Mouse (Mus musculus): ENCODE measurements at regions not wholly inside any gene's neighbourhood (a gene's known extent, or its start where the extent isn't known, plus 50 kb on each side); places are given as distances from the start of the nearest gene placed in this dataset.

DNA sequence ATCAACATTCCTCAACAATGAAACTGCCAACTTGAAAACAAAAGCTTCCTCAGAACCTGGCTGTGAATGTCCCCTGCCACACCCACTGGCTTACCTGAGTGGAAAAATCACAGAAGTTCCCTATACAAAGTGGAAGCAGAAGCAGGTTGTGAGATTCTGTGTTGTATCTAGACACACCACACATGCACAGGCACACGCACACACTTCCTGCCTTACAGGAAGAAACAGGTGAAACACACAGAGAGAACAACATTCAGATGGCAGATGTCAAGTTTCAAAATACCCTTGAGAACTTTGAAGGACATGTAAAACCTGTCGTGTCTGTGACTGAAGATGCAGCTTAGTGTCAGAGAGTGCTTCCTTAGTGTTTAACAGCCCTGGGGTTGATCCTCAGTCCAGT lies 413.5 kb upstream of the 4930412O13Rik start:
- Histone ChIP-seq H3K4me3 (no peak overlapping the region), H3K27ac (no peak overlapping the region), H3K4me1 (replicated peaks) (0 out of 2 replicates have a peak, but pooled peaks cover 4% of the 10 kb centered on the region), H3K27me3 (ENCODE audit: insufficient read depth, poor library complexity, severe bottlenecking) (no peaks in the 10 kb centered on the region), H3K36me3 (no peaks in the 10 kb centered on the region), H3K9me3 (no peaks in the 10 kb centered on the region)
- 85% methylated on average over 2 of the region's 2 CpGs for WGBS
- DNase-seq (ENCODE audit: low spot score), result no peak

DNA sequence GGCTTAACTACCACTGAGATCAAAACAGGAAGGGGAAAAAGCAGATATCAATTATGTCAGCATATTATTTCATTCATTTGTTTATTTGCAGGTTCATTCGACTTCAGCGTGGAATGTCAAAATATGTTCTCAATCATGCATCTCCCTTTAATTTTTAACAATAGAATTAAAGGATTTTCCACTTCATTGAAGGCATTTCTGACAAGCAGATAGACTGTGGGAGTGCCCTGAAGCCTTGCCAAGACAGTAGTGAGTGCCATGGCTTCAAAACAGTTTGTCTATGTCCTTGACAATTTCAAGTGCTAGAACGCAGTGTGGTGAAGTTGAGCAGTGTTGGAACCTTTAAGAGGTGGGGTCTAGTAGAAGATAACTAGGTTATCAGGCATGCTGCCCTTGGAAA lies 412.4 kb upstream of the 4930412O13Rik start:
- H3K4me1 ChIP-seq (replicated peaks), result 0 out of 2 replicates have a peak, but pooled peaks cover 4% of the 10 kb centered on the region
- WGBS, result 89% methylated on average over 3 of the region's 3 CpGs
- no peaks in the 10 kb centered on the region for H3K36me3 ChIP-seq
- no peak overlapping the region for H3K4me3 ChIP-seq
- no peaks in the 10 kb centered on the region for H3K27me3 ChIP-seq (ENCODE audit: insufficient read depth, poor library complexity, severe bottlenecking)
- H3K27ac ChIP-seq, result no peak overlapping the region
- no peak for DNase-seq (ENCODE audit: low spot score)
- H3K9me3 ChIP-seq, result no peaks in the 10 kb centered on the region

- H3K9me3 ChIP-seq, result no peaks in the 10 kb centered on the region
- H3K27ac ChIP-seq, result no peak overlapping the region
- no peaks in the 10 kb centered on the region for H3K36me3 ChIP-seq
- no peak for DNase-seq (ENCODE audit: low spot score)
- H3K4me1 ChIP-seq (replicated peaks), result 0 out of 2 replicates have a peak, but pooled peaks cover 4% of the 10 kb centered on the region
- H3K4me3 ChIP-seq, result no peak overlapping the region
- WGBS, result 65% methylated on average over 7 of the region's 7 CpGs
- H3K27me3 ChIP-seq (ENCODE audit: insufficient read depth, poor library complexity, severe bottlenecking), result no peaks in the 10 kb centered on the region
Measured at GRCm38 (mm10) chr2:9481678-9482345, 399.2 kb upstream of the 4930412O13Rik start.

DNA sequence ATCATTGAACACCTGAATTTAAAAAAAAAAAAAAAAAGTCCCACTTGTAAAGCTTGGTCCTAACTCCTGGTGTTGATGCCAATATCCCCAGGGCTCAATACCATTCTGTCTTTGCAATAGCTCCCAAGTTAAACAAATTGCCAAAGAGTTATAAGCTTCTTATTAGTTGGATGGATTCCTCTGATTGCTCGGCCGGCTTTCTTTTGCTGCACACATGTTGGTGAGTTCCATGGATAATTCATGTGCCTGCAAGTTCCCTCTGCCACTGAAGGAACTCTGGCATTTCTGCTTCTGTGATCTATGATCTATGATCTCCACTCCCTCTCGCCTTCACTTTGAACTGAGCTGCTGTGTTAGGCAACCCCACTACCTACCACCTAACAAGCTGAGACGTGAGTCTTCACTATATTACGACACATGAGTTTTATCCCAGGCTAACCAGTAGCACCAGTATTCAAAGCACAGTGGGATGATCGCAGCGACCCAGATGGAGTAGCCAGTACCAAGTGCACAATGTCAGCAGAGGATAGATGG lies 393.6 kb upstream of the 4930412O13Rik start:
- Histone ChIP-seq H3K4me3 (no peak overlapping the region), H3K9me3 (no peaks in the 10 kb centered on the region), H3K4me1 (replicated peaks) (no peaks in the 10 kb centered on the region), H3K27me3 (ENCODE audit: insufficient read depth, poor library complexity, severe bottlenecking) (no peaks in the 10 kb centered on the region), H3K36me3 (no peaks in the 10 kb centered on the region), H3K27ac (no peak overlapping the region)
- WGBS, result 89% methylated on average over 7 of the region's 7 CpGs
- no peak for DNase-seq (ENCODE audit: low spot score)

DNA sequence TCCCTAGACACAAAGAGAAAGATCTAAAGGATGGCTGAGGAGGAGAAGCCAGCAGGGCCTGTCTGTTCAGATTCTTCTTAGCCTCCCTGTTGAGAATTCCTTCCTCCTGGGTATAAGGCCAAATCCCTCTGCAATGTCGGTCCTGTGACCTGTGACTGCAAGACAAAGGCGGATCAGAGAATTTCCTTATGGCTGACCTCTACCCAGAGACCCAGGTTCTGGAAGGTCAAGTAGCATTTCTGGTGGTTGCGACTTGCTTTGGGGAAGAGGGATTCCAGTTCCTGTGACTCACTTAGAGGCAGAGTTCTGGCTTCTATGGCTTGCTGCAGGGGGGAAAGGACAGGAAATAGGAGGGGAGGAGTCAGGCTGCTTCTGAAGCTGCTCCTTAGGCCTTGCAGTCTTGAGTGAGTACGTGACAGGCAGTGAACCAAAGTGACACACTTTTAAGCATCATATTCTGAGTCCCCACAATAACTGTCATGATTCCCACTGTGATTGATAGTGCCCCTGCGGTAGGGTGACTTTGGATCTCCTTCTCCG lies 387.4 kb upstream of the 4930412O13Rik start:
- no peak for DNase-seq (ENCODE audit: low spot score)
- no peaks in the 10 kb centered on the region for H3K9me3 ChIP-seq
- WGBS, result 42% methylated on average over 6 of the region's 6 CpGs
- no peaks in the 10 kb centered on the region for H3K27me3 ChIP-seq (ENCODE audit: insufficient read depth, poor library complexity, severe bottlenecking)
- H3K4me1 ChIP-seq (replicated peaks), result peaks cover 4% of the 10 kb centered on the region; the same call in 1 of the 2 replicates
- no peak overlapping the region; the same call in 1 of the 2 replicates for H3K27ac ChIP-seq
- H3K36me3 ChIP-seq, result no peaks in the 10 kb centered on the region
- no peak overlapping the region for H3K4me3 ChIP-seq

DNA sequence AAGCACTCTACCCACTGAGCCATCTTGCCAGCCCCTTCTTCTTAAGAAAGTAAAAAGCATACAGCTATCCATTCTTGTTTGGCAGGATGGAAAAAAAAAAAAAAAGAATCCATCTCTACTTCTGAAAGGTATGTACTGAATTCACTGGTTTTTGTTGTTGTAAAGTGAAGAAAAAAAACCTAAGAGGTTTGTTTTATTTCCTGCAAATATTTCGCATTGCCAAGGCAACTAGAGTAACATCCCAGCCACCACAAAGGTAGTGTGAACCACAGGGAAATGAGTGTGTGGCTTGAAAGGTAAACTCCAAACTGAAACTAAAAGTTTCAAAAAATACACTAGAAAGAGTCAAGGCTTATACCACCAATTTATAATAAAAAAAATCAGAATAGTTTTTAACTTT lies 361.0 kb upstream of the 4930412O13Rik start:
- Histone ChIP-seq H3K27ac (no peak overlapping the region), H3K4me3 (no peak overlapping the region), H3K9me3 (no peaks in the 10 kb centered on the region), H3K27me3 (ENCODE audit: insufficient read depth, poor library complexity, severe bottlenecking) (no peaks in the 10 kb centered on the region), H3K4me1 (replicated peaks) (no peaks in the 10 kb centered on the region), H3K36me3 (no peaks in the 10 kb centered on the region)
- no peak for DNase-seq (ENCODE audit: low spot score)
- WGBS, result 86% methylated on average over 1 of the region's 1 CpGs

DNA sequence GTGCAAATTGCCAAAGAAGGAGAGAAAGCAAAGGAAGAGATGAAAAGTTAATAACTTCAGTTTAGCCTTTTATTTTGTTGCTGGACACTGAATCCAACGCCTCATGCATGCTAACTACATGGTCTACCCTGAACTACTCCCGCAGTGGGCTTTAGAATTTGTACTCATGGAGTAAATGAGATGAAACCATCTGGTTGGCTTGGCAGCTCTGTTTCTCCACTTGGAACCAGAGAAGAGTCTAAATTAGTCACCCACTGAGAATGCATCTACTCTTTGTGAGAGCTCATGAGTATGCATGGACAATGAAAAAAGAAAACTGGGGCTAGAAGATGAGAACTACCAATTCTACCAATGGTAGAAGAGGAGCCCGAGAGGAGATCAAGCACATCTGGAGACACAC lies 355.1 kb upstream of the 4930412O13Rik start:
- no peak for DNase-seq (ENCODE audit: low spot score)
- Histone ChIP-seq H3K27me3 (ENCODE audit: insufficient read depth, poor library complexity, severe bottlenecking) (no peaks in the 10 kb centered on the region), H3K36me3 (no peaks in the 10 kb centered on the region), H3K4me1 (replicated peaks) (no peaks in the 10 kb centered on the region), H3K9me3 (no peaks in the 10 kb centered on the region), H3K27ac (no peak overlapping the region), H3K4me3 (no peak overlapping the region)
- WGBS, result 87% methylated on average over 3 of the region's 3 CpGs

- Histone ChIP-seq H3K36me3 (no peaks in the 10 kb centered on the region), H3K27ac (no peak overlapping the region), H3K9me3 (no peaks in the 10 kb centered on the region), H3K27me3 (ENCODE audit: insufficient read depth, poor library complexity, severe bottlenecking) (no peaks in the 10 kb centered on the region), H3K4me1 (replicated peaks) (no peaks in the 10 kb centered on the region), H3K4me3 (no peak overlapping the region)
- WGBS, result 89% methylated on average over 2 of the region's 2 CpGs
- DNase-seq (ENCODE audit: low spot score), result no peak
Measured at GRCm38 (mm10) chr2:9535141-9535658, 345.9 kb upstream of the 4930412O13Rik start.

DNA sequence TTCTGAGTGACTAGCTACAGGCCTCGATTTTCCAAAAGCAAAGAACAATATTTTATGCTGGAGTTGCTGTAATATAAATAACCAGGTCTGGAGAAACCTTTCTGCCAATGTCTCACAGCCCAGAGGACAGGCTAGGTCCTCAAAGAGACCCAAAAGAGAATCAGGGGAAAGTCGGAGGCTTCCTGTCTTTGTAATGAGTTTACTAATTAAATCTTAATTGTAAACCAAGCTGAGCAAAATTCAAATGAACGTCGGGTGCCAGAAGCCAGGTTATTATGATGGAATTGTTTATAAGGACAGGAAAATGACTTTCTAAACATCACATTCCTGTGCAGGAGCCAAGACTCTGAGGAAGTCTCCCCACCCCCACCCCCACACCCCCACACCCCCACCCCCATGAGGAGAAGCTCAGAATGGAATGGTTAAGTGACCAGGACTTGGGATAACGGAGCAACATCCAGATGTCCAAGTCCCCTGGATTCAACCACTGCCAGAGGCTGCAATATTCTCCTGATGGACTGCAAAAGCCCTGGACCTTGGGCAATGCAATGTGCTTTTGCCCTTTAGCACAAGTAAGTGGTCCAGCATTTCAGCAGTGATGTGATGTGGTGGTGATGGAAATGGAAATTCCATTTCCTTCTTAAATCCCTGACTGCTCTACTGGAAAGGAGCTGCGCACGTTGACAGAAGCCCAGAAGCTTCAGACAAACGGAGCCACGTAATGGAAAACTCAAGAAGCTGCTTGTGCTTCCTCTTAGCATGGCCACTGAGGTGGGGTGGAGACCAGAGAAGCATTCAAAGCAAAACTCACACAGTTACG lies 333.1 kb upstream of the 4930412O13Rik start:
- Histone ChIP-seq H3K4me1 (replicated peaks) (no peaks in the 10 kb centered on the region), H3K27ac (no peak overlapping the region), H3K9me3 (no peaks in the 10 kb centered on the region), H3K36me3 (no peaks in the 10 kb centered on the region), H3K4me3 (no peak overlapping the region), H3K27me3 (ENCODE audit: insufficient read depth, poor library complexity, severe bottlenecking) (no peaks in the 10 kb centered on the region)
- 86% methylated on average over 10 of the region's 10 CpGs for WGBS
- DNase-seq (ENCODE audit: low spot score), result no peak

GRCm38 (mm10) chr2:9553313-9553712 lies 327.7 kb upstream of the 4930412O13Rik start:
- Histone ChIP-seq H3K27me3 (ENCODE audit: insufficient read depth, poor library complexity, severe bottlenecking) (no peaks in the 10 kb centered on the region), H3K4me3 (no peak overlapping the region), H3K4me1 (replicated peaks) (no peaks in the 10 kb centered on the region), H3K36me3 (no peaks in the 10 kb centered on the region), H3K9me3 (no peaks in the 10 kb centered on the region), H3K27ac (no peak overlapping the region)
- DNase-seq (ENCODE audit: low spot score), result no peak

DNA sequence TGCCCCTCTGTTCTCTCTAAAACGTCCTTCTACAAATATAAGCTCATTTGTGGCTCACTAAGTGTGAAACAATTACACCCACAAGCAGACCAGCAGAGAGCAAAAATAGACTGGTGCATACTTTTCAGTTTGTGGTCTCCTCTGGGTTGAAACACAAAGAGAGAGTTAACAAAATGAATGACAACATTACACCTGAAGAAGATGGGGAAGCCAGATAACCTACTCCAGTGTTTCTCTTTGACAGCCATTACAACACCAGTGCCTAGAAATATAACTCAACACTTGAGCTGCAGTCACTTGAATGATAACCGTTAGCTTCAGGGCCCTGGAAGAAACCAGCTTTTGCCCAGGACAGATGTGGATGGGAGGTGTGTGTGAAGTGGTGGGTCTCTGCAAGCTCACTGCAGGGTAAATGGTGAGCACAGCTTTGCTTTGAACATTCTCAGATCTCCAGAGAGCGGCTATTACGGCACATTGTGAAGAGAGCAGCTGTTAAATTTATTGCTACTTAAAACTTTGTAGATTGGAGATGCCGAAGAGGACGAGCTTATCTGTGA lies 316.5 kb upstream of the 4930412O13Rik start:
- no peaks in the 10 kb centered on the region for H3K27me3 ChIP-seq (ENCODE audit: insufficient read depth, poor library complexity, severe bottlenecking)
- no peak for DNase-seq (ENCODE audit: low spot score)
- H3K36me3 ChIP-seq, result no peaks in the 10 kb centered on the region
- no peaks in the 10 kb centered on the region for H3K4me1 ChIP-seq (replicated peaks)
- no peak overlapping the region for H3K4me3 ChIP-seq
- H3K27ac ChIP-seq, result no peak overlapping the region
- H3K9me3 ChIP-seq, result no peaks in the 10 kb centered on the region
- 80% methylated on average over 6 of the region's 6 CpGs for WGBS

GRCm38 (mm10) chr2:9569220-9569619 lies 311.8 kb upstream of the 4930412O13Rik start:
- no peaks in the 10 kb centered on the region for H3K27me3 ChIP-seq (ENCODE audit: insufficient read depth, poor library complexity, severe bottlenecking)
- WGBS, result 83% methylated on average over 4 of the region's 4 CpGs
- no peaks in the 10 kb centered on the region for H3K4me1 ChIP-seq (replicated peaks)
- H3K36me3 ChIP-seq, result no peaks in the 10 kb centered on the region
- no peak overlapping the region for H3K27ac ChIP-seq
- H3K9me3 ChIP-seq, result no peaks in the 10 kb centered on the region
- H3K4me3 ChIP-seq, result no peak overlapping the region
- no peak for DNase-seq (ENCODE audit: low spot score)

Data from hindbrain, embryonic 10.5 days (tissue).